Mouse (Mus musculus): ENCODE data around the gene Olfr711.

DNA sequence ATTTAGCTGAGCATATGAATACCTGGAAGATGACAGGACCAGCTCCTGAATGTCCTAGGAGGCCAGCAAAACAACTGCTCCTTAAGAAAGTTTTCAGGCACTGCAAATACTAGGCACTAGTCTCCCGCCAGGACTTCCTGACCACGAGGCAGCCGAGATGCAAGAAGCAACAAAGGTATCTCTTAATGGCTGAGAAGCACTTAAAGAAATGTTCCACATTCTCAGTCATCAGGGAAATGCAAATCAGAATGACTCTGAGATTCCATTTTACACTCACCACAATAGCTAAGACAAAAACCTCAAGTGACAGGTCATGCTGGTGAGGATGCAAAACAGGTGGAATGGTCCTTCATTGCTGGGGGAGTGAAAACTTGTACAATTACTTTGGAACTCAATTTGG lies 10.0 kb upstream of the Olfr711 start:
- TF ChIP-seq GATA1 (IDR thresholded peaks at IDR 0.05; ENCODE audit: borderline replicate concordance, low read length) (no peak), FLI1 (IDR thresholded peaks at IDR 0.05; ENCODE audit: low read length) (no peak)

Measured in megakaryocyte, embryonic 14.5 days (primary cell).